Mouse (Mus musculus): ENCODE data around the gene a. TPM values are rescaled to one million over a fixed set of nuclear protein-coding genes. Genes with fewer than 3 reads are reported as not detected.
"Not testable (repeated sequence)": the region's sequence is repeated elsewhere in the genome, so short reads cannot be mapped to it uniquely, and the experiment has no call there.

Gene a
- polyA plus RNA-seq, 1 experiment from 2014 or later, result 21.4 TPM

DNA sequence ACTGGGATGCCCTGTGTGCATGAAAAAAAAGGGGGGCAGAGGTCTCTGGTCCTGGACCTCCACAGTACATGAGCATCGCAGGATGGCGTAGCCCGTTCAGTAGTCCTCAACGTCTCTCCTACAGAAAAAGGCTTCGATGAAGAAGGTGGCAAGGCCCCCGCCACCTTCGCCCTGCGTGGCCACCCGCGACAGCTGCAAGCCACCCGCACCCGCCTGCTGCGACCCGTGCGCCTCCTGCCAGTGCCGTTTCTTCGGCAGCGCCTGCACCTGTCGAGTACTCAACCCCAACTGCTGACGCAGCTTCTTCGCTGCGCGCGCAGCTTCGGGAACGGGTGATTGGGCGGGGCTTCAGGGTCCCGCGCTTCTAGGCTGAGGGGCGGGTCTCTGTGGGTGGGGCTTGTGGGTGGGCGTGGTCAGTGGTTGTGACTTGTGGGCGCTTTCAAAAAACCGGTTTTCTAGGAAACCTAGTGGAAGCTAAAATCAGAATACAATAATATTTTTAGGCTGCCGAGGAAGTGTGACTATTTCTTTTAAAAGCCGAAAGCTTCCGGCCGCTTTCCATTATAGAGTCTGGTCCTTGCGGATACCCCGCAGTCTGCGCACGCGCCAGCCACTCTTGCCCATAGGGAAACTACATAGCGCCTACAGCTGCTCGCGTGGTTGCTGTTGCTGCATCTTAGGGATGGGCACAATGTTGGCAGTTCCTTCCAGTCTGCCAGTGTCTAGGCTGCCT, 259.5 kb downstream of the a start:
- WGBS, result 1% methylated on average over 45 of the region's 45 CpGs
- Histone ChIP-seq H3K27ac (peak overlapping the region; percentile 88), H3K27me3 (no peaks in the 10 kb centered on the region), H3K4me3 (peak overlapping the region; percentile 62), H3K9ac (peak overlapping the region; percentile 49), H3K4me2 (peak overlapping the region; percentile 91), H3K9me3 (no peaks in the 10 kb centered on the region), H3K4me1 (peaks cover 24% of the 10 kb centered on the region), H3K36me3 (no peaks in the 10 kb centered on the region)
- ATAC-seq (ENCODE audit: insufficient number of reproducible peaks, low FRiP score, low TSS enrichment, low read depth), result peak; percentile 90

DNA sequence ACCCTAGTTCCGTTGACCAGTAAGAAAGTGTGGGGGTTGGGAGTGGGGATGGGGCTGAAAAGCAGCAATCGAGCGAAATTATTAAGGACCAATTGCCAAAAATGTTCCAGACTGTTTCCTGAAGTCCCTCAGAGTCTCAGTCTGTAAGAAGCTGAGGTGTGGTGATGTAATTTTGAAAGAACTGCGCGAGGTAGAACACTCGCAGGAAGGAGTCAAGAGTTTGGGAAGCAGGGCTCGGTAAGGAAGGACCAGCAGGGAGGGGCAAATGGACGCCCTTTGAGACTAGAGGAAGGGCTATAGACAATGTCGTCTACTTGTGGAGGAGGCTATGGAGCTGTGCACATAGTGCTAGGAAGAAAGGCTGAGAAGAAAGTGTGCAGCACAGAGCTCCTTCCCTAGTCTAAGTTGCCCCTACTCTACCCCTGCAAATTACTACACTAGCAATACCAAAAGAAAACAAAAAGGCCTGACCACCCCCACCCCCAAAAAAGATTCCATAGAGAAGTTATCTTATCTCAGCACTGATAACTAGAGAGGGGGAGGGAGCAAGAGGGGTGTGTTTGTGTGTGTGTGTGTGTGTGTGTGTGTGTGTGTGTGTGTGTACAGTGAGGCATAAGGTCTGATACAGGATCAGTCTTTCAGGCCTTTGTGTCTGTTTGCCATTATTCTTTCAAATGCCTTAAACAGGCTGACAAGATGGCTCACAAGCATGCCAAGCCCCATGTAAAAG, 260.6 kb downstream of the a start:
- peak overlapping the region; percentile 91 for H3K4me2 ChIP-seq
- peak overlapping the region; percentile 88 for H3K27ac ChIP-seq
- no peaks in the 10 kb centered on the region for H3K27me3 ChIP-seq
- H3K36me3 ChIP-seq, result no peaks in the 10 kb centered on the region
- peak overlapping the region; percentile 40; the same call in 1 of the 2 replicates for H3K9ac ChIP-seq
- H3K9me3 ChIP-seq, result no peaks in the 10 kb centered on the region
- H3K4me3 ChIP-seq, result peak overlapping the region; percentile 62
- no peak for ATAC-seq (ENCODE audit: insufficient number of reproducible peaks, low FRiP score, low TSS enrichment, low read depth)
- peaks cover 24% of the 10 kb centered on the region for H3K4me1 ChIP-seq
- WGBS, result 19% methylated on average over 9 of the region's 9 CpGs

DNA sequence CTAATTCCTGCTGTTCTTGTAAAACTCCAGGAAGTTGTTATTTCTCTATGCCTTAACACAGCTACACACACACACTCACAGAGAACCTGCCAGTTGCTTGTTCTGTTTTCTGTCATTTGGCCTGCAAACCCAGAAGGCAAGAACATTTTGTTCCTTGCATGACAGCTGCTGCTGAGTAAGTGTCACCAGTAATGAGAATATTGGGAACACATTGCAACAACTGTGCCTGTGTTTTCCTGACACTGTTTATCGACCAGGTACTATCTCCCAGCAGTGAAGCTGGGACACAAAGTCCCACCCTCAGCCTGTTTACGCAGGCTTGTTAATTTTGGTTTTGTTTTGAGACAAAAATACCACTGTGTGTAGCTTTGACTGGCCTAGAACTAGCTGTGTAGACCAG, 261.5 kb downstream of the a start:
- Histone ChIP-seq H3K4me2 (no peak overlapping the region), H3K36me3 (no peaks in the 10 kb centered on the region), H3K9ac (no peak overlapping the region), H3K27ac (no peak overlapping the region), H3K4me1 (peaks cover 19% of the 10 kb centered on the region), H3K4me3 (no peak overlapping the region), H3K27me3 (no peaks in the 10 kb centered on the region), H3K9me3 (no peaks in the 10 kb centered on the region)
- ATAC-seq (ENCODE audit: insufficient number of reproducible peaks, low FRiP score, low TSS enrichment, low read depth), result no peak
- 52% methylated on average over 2 of the region's 2 CpGs for WGBS

DNA sequence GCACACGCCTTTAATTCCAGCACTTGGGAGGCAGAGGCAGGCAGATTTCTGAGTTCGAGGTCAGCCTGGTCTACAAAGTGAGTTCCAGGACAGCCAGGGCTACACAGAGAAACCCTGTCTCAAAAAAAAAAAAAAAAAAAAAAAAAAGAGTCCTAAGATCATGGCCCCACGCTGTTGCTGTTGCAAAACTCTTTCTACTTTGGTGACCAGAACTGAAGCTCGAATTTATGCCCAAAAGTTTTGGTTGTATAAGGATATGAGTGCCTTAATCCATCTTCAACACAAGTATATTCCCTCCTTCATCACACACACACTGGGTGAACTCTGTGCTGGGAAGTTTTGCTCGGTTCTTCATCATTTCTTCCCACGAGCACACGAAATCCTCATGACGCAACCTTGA, 262.3 kb downstream of the a start:
- WGBS, result 93% methylated on average over 8 of the region's 8 CpGs
- H3K4me3 ChIP-seq; H3K36me3 ChIP-seq; H3K4me2 ChIP-seq; ATAC-seq (ENCODE audit: insufficient number of reproducible peaks, low FRiP score, low TSS enrichment, low read depth); H3K9ac ChIP-seq; H3K27ac ChIP-seq; H3K27me3 ChIP-seq; H3K9me3 ChIP-seq: not testable (repeated sequence)
- H3K4me1 ChIP-seq, result peaks cover 15% of the 10 kb centered on the region

DNA sequence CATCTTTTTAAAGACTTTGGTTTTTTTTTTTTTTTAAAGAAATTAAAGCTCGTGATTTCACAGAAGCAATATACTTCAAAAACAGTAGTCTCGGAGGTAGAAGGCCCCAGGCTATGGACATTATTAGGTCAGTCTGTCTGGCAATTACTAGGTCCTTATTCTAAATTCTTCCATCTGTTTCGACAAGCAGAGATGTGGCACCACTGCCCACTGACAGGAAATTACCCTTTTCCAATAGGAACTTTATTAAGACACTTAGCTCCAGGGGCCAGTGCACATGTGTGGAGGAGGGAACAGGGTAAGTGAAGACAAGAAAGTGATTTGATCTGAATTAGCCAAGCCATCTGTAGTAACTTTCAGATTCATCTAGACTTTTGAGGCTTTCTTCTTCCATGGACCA, 263.5 kb downstream of the a start:
- Histone ChIP-seq H3K27me3 (no peaks in the 10 kb centered on the region), H3K4me1 (peaks cover 15% of the 10 kb centered on the region), H3K9me3 (no peaks in the 10 kb centered on the region), H3K36me3 (peaks cover 7% of the 10 kb centered on the region), H3K4me2 (no peak overlapping the region), H3K9ac (no peak overlapping the region), H3K27ac (no peak overlapping the region), H3K4me3 (no peak overlapping the region)
- ATAC-seq (ENCODE audit: insufficient number of reproducible peaks, low FRiP score, low TSS enrichment, low read depth), result no peak
- WGBS, result 22% methylated on average over 3 of the region's 3 CpGs

DNA sequence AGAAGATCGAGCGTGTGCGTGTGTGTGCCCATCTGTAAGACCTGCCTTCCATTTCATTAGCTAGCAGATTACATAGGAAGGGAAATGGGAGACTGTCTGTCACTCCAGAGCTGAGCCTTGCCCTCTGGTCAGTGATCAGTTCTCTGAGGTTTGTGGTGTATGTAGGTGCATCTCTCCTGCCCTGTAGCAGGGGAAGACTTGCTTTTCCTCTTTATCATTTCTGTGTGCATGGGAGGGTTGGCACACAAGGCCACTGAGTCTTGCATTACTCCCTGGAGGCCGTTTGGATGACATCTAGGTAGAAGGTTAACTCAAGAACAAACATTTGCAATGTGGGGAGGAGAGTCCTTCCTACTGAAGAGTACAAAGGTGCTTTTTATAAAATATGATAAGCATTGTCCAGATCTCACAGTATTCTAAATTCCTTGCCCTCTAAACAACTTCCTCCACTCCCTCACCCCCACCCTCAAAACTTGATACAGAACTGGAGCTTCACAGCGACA, 264.9 kb downstream of the a start:
- WGBS, result 79% methylated on average over 5 of the region's 5 CpGs
- H3K4me2 ChIP-seq, result no peak overlapping the region
- H3K4me3 ChIP-seq, result no peak overlapping the region
- H3K4me1 ChIP-seq, result peaks cover 8% of the 10 kb centered on the region
- no peaks in the 10 kb centered on the region for H3K9me3 ChIP-seq
- no peak for ATAC-seq (ENCODE audit: insufficient number of reproducible peaks, low FRiP score, low TSS enrichment, low read depth)
- no peak overlapping the region for H3K9ac ChIP-seq
- H3K36me3 ChIP-seq, result peaks cover 14% of the 10 kb centered on the region
- no peak overlapping the region for H3K27ac ChIP-seq
- no peaks in the 10 kb centered on the region for H3K27me3 ChIP-seq

DNA sequence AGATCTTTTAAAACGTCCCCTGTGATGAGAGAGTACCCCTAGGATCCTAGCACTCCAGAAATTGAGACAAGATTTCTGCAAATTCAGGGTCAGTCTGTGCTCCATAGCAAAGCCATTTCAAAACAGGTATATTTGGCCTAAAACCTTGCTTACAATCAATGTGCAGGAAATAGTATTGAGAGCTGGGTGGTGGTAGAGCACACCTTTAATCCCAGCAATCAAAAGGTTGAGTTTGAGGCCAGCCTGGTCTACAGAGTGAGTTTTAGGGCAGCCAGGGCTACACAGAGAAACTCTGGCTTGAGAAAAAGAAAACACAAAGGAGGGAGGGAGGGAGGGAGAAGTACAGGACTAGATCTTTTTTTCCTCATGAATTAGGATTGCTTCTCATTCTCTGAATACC, 266.2 kb downstream of the a start:
- 74% methylated on average over 1 of the region's 1 CpGs for WGBS

DNA sequence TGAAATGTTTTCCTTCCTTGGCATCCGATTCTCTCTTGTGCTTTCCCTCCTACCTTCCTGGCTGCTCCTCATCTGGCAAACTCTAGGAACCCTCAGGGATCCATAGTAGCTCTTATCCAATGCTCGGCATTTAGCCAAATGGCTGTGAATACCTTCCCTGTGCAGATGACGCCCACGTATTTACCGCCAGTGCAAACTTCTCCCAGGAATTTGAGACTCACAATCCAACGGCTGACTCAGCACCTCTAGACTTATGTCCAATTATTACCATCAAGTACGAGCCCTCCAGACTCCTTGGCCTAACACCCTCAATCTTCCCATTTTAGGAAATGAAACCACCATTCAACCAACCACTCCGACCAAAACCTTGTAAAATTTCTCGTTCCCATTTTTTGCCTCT, 279.8 kb downstream of the a start:
- 76% methylated on average over 9 of the region's 9 CpGs for WGBS
- ATAC-seq (ENCODE audit: insufficient number of reproducible peaks, low FRiP score, low TSS enrichment, low read depth), result no peak
- peaks cover 24% of the 10 kb centered on the region for H3K36me3 ChIP-seq
- peaks cover 18% of the 10 kb centered on the region for H3K4me1 ChIP-seq
- no peaks in the 10 kb centered on the region for H3K9me3 ChIP-seq
- no peak overlapping the region for H3K4me2 ChIP-seq
- H3K4me3 ChIP-seq, result no peak overlapping the region
- H3K27me3 ChIP-seq, result no peaks in the 10 kb centered on the region
- no peak overlapping the region for H3K9ac ChIP-seq
- no peak overlapping the region for H3K27ac ChIP-seq

More for the DNA sequence above, 266.2 kb downstream of the a start:
- Histone ChIP-seq H3K9ac (no peak overlapping the region), H3K4me2 (no peak overlapping the region), H3K27ac (no peak overlapping the region), H3K9me3 (no peaks in the 10 kb centered on the region), H3K4me3 (no peak overlapping the region), H3K4me1 (no peaks in the 10 kb centered on the region), H3K27me3 (no peaks in the 10 kb centered on the region), H3K36me3 (peaks cover 27% of the 10 kb centered on the region)
- no peak for ATAC-seq (ENCODE audit: insufficient number of reproducible peaks, low FRiP score, low TSS enrichment, low read depth)

DNA sequence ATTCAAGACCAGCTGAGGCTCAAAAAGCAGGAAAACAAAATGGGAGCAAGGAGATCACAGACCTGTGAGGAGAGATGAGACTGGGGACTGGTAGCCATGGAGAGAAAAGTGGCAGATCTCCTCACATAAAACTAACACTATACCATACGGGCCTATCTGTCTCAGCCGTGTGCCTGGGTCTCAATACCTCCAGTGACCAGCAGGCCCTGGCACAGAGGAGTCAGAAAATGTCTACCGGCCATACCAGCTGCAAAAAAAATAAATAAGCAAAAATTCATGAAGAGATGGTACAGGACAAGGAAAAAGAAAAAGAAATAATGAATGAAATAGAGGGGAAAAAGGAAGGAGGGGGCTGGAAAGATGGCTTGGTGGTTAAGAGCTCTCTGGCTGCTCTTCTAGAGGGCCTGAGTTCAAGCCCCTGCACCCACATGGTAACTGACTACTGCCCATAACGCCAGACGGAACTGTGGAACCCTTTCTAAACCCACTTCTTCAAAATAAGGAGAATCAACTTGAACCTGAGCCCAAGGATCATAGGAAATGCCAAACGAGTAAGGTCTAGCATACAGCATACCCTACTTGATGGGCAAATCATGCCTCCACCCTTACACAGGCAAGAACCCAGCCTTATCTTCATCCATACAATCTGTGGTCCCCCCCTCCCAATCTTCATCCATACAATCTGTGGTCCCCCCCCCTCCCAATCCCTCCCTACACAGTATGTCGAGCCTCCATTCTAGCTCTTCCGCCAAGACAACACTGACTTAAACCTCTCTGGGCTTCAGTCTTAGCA, 281.3 kb downstream of the a start:
- no peak overlapping the region for H3K27ac ChIP-seq
- H3K27me3 ChIP-seq, result no peaks in the 10 kb centered on the region
- no peak overlapping the region for H3K9ac ChIP-seq
- H3K9me3 ChIP-seq, result no peaks in the 10 kb centered on the region
- 79% methylated on average over 8 of the region's 8 CpGs for WGBS
- ATAC-seq (ENCODE audit: insufficient number of reproducible peaks, low FRiP score, low TSS enrichment, low read depth), result no peak
- peak overlapping the region; percentile 71; the same call in 1 of the 2 replicates for H3K4me2 ChIP-seq
- no peak overlapping the region; the same call in 1 of the 2 replicates for H3K4me3 ChIP-seq
- peaks cover 11% of the 10 kb centered on the region; the same call in 1 of the 2 replicates for H3K36me3 ChIP-seq
- peaks cover 18% of the 10 kb centered on the region for H3K4me1 ChIP-seq

DNA sequence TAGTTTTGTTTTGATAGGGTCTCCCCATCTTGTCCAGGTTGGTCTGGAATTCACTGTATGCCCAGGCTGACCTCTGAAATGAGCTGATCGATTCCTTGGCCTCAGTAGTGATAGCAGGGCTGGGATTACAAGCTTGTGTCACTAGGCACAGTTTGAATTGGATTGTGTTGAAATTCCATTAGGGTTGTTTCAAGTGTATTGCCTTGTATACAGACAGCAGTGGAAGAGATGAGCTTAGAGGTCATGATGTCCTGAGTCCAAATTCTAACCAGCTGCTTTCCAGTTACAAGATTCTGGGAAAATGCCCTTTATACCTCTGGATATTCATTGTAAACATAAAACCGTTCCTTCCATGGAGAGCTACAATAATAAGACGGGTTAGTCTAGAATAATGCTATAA, 282.1 kb downstream of the a start:
- Histone ChIP-seq H3K4me1 (peaks cover 18% of the 10 kb centered on the region), H3K27me3 (no peaks in the 10 kb centered on the region), H3K36me3 (peaks cover 3% of the 10 kb centered on the region; the same call in 1 of the 2 replicates), H3K4me2 (peak overlapping the region; percentile 71), H3K9ac (peak overlapping the region; percentile 69), H3K4me3 (peak overlapping the region; percentile 73), H3K27ac (0 out of 2 replicates have a peak overlapping the region, but pooled peaks have one; percentile 80), H3K9me3 (no peaks in the 10 kb centered on the region)
- WGBS, result 25% methylated on average over 3 of the region's 3 CpGs
- no peak for ATAC-seq (ENCODE audit: insufficient number of reproducible peaks, low FRiP score, low TSS enrichment, low read depth)

DNA sequence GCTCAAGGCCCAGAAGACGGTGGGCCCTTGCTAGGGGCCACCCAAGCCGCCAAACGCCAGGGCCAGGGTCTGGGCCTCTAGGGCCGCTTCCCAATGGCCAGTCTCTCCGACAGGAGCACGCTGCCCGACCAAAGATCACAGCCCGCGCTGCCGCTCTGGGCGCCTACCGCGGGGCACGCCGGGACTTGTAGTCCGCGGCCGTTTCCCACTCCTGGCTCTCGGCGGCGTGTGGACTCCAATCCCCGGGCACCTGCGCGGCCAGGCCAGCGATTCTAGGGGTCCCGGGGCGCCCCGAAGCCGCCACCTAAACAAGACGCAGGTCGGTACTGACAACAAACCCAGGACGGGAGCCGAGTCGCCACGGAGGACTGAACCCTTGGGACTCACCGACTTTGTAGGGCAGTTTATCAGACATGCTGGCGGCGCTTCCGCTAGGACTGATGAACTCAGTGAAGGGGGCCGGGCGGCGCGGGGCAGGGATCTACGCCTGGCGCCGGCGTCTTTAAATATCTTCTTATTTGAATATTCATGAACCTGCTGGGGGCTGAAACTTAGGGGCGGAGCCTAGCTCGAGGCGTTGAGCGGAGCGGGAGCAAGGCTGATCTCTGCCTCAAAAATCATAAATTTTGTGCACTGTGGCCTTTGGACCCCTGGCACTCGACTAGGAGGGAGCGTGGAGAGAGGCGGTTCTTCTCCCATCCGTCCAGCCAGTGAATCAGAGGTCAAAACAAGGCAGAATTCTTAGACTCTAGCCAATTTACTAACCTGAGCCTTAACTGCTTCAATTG, 283.0 kb downstream of the a start, which contains the start of gene Ahcy:
Gene Ahcy, minus strand, starts transcription at position 520 of the 788 bp plus-strand sequence.
- Histone ChIP-seq H3K27me3 (no peaks in the 10 kb centered on the region), H3K4me2 (peak within 1 kb of the TSS; percentile 71), H3K36me3 (no peaks in the 10 kb centered on the region), H3K9ac (peak within 1 kb of the TSS; percentile 69), H3K27ac (peak within 1 kb of the TSS; percentile 80), H3K4me1 (peaks cover 18% of the 10 kb centered on the region), H3K4me3 (peak within 1 kb of the TSS; percentile 73), H3K9me3 (no peaks in the 10 kb centered on the region)
- peak; percentile 93 for ATAC-seq (ENCODE audit: insufficient number of reproducible peaks, low FRiP score, low TSS enrichment, low read depth)
- under 1% methylated on average over 56 of the region's 56 CpGs for WGBS

All from limb, embryonic 15.5 days (tissue).